ENCODE assay signal across 8 mouse cellular contexts in genomic region chr9:119580668-119581067, GRCm38 (mm10). TPM values are rescaled to one million over a fixed set of nuclear protein-coding genes. Genes with fewer than 3 reads are reported as not detected.
DNase-seq lines count a peak whose midpoint lies in the region; ATAC-seq and TF ChIP-seq lines count a peak whose summit lies in the region.

No protein-coding gene starts in this region.

- no peak overlapping the region for H3K4me3 ChIP-seq in G1E (ENCODE audit: low read depth, low read length)
- no peak overlapping the region for H3K4me3 ChIP-seq in forebrain, embryonic 14.5 days (ENCODE audit: low read depth, low read length)
- H3K4me3 ChIP-seq in layer of hippocampus, adult 2 months, result no peak overlapping the region
- H3K4me3 ChIP-seq in lung, postnatal 0 days (ENCODE audit: low read depth, low read length), result no peak overlapping the region

- H3K4me1 ChIP-seq in G1E (ENCODE audit: insufficient read depth, low read depth, low read length), result no peaks in the 10 kb centered on the region
- peaks cover 4% of the 10 kb centered on the region; the same call in 1 of the 2 replicates for H3K4me1 ChIP-seq in forebrain, embryonic 14.5 days (ENCODE audit: control insufficient read depth, insufficient read depth, low read length)
- H3K4me1 ChIP-seq in lung, postnatal 0 days (ENCODE audit: insufficient read depth, low read depth, low read length), result no peaks in the 10 kb centered on the region

- no peak overlapping the region for H3K9ac ChIP-seq in forebrain, embryonic 14.5 days (ENCODE audit: low read length)
- no peak overlapping the region for H3K9ac ChIP-seq in lung, postnatal 0 days (replicated peaks; ENCODE audit: low read depth)

- no peak for ATAC-seq in G1E (ENCODE audit: extremely low read depth, insufficient number of reproducible peaks, low FRiP score, poor library complexity, severe bottlenecking)
- ATAC-seq in forebrain, embryonic 14.5 days, result peak; percentile 55; the same call in 1 of the 2 replicates
- peak; percentile 40; the same call in 1 of the 2 replicates for ATAC-seq in lung, postnatal 0 days

- WGBS in forebrain, embryonic 14.5 days, result 1% methylated on average over 6 of the region's 6 CpGs
- 2% methylated on average over 6 of the region's 6 CpGs for WGBS in lung, postnatal 0 days

- peaks cover 87% of the 10 kb centered on the region for H3K9me3 ChIP-seq in G1E (replicated peaks)
- no peaks in the 10 kb centered on the region for H3K9me3 ChIP-seq in forebrain, embryonic 14.5 days (replicated peaks; ENCODE audit: control insufficient read depth, low read length)
- H3K9me3 ChIP-seq in lung, postnatal 0 days (ENCODE audit: low read length), result no peaks in the 10 kb centered on the region

- TF ChIP-seq CTCF in G1E (IDR thresholded peaks at IDR 0.05; ENCODE audit: low read depth, low read length), result peak; percentile 16; the same call in 1 of the 2 replicates
- TF ChIP-seq CTCF in layer of hippocampus, adult 2 months (conservative IDR thresholded peaks at IDR 0.05), result peak; percentile 99
- TF ChIP-seq CTCF in lung, postnatal 0 days (IDR thresholded peaks at IDR 0.05), result peak; percentile 99

- no peaks in the 10 kb centered on the region for H3K36me3 ChIP-seq in G1E (replicated peaks)
- no peaks in the 10 kb centered on the region for H3K36me3 ChIP-seq in forebrain, embryonic 14.5 days (ENCODE audit: control insufficient read depth, insufficient read depth, low read length)
- no peaks in the 10 kb centered on the region for H3K36me3 ChIP-seq in lung, postnatal 0 days (ENCODE audit: insufficient read depth, low read length)

- TF ChIP-seq EP300 in lung, postnatal 0 days (IDR thresholded peaks at IDR 0.05), result no peak

- no peak overlapping the region for H3K4me2 ChIP-seq in forebrain, embryonic 14.5 days (ENCODE audit: low read length)
- no peak overlapping the region for H3K4me2 ChIP-seq in lung, postnatal 0 days (replicated peaks; ENCODE audit: low read depth, low read length)

- no peak for DNase-seq in G1E (ENCODE audit: low spot score)
- peak; percentile 49 for DNase-seq in c-Kit-positive CD71-positive TER-119-positive erythroid progenitor cells, embryonic 14.5 days (ENCODE audit: low spot score)
- peak; percentile 81 for DNase-seq in forebrain, embryonic 14.5 days (ENCODE audit: low spot score)
- peak; percentile 89 for DNase-seq in heart, postnatal 4 days
- peak; percentile 57 to 85 for DNase-seq in layer of hippocampus, adult 2 months (ENCODE audit: low spot score in 2 of 2)
- peak; percentile 77 for DNase-seq in lung, postnatal 0 days (ENCODE audit: low spot score)
- DNase-seq in ovary, postnatal 36 days (ENCODE audit: low spot score), result peak; percentile 69
- peak; percentile 82 for DNase-seq in thymus, postnatal 25 days

- no peaks in the 10 kb centered on the region for H3K27me3 ChIP-seq in G1E (ENCODE audit: insufficient read depth, low read length)
- peaks cover 35% of the 10 kb centered on the region for H3K27me3 ChIP-seq in forebrain, embryonic 14.5 days (replicated peaks; ENCODE audit: control insufficient read depth, insufficient read depth, low read length)
- H3K27me3 ChIP-seq in lung, postnatal 0 days (replicated peaks; ENCODE audit: insufficient read depth, low read length), result peaks cover 33% of the 10 kb centered on the region

- H3K27ac ChIP-seq in forebrain, embryonic 14.5 days (ENCODE audit: low read depth, low read length), result no peak overlapping the region
- H3K27ac ChIP-seq in layer of hippocampus, adult 2 months, result no peak overlapping the region
- no peak overlapping the region for H3K27ac ChIP-seq in lung, postnatal 0 days (ENCODE audit: low read length)

RNA-seq across cellular contexts. Expression of gene Scn5a, which starts 1.9 kb away (rescaled TPM):
- total RNA-seq in G1E (2014; fragmentation: Nextera tagmentation), result not detected in 2 replicates
- under 0.01 and 0.27 TPM in 2 replicates for total RNA-seq in G1E (2017)
- not detected in 2 replicates for polyA plus RNA-seq in G1E (2012)
- 0.39 and 0.59 TPM in 2 replicates for polyA plus RNA-seq in forebrain, embryonic 14.5 days (2014; fragmentation: Nextera tagmentation; extraction: Ambion mirVana)
- total RNA-seq in heart, postnatal 4 days (2021), result 100 to 1,000 TPM; 120 to 122 TPM
- under 1 TPM; 0.86 to 0.97 TPM for total RNA-seq in layer of hippocampus, adult 2 months (2021)
- polyA plus RNA-seq in lung, postnatal 0 days (2015; fragmentation: Nextera tagmentation; extraction: Ambion mirVana), result 0.23 and 0.32 TPM in 2 replicates

Comparison
In these comparisons a context has a peak if more than half of its experiments do, and no peak if none do; other contexts are left out.
1. CTCF ChIP-seq: peak in every context shown above with its lines; median percentile 99 in layer of hippocampus, adult 2 months; 99 in lung, postnatal 0 days; 16 in G1E.
2. RNA of gene Scn5a, which starts 1.9 kb away (total RNA-seq): 120 to 122 TPM in heart, postnatal 4 days; 0.86 to 0.97 TPM in layer of hippocampus, adult 2 months and under 0.01 to 0.27 TPM in G1E; every median in the first group is over 10 times any median in the second.